In the genomic region with DNA sequence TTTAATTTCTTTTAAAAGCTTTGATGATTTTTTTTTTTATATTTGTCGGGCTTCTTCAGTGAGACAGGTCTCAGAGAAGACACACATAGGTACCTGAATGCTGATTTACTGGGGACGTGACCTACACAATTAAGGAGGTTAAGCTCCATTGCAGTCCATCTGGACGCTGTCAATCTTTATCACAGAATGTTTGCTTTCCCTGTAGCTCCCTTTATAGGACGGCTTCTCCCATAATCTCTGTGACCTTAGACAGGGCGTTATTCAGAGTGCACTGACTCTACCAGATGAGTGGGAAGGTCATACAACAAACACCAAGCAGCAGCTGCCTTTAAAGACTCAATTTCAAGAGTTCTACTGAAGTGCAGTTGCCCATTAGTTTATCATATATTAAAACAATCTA, we compare ENCODE assay signal across 28 mouse cellular contexts.
"Had no signal": no experiment of that assay in that cellular context is flagged by ENCODE, and none has a peak within 500 bp of the region (broad histone marks: within the 10 kb centered on the region; RNA-seq: fewer than 3 reads in every experiment).

No protein-coding gene starts in this region.

- H3K4me1 ChIP-seq: heart, embryonic 10.5 days; heart, embryonic 12.5 days; hindbrain, embryonic 10.5 days; hindbrain, embryonic 12.5 days; intestine, embryonic 15.5 days; limb, embryonic 13.5 days; limb, embryonic 15.5 days; liver, embryonic 12.5 days had no signal

- H3K27ac ChIP-seq: gastrocnemius, adult 2 months; heart, embryonic 10.5 days; hindbrain, embryonic 10.5 days; hindbrain, embryonic 12.5 days; hindbrain, embryonic 14.5 days; intestine, embryonic 15.5 days; kidney, postnatal 0 days; layer of hippocampus, adult 2 months; limb, embryonic 13.5 days; limb, embryonic 15.5 days; liver, embryonic 12.5 days; liver, embryonic 14.5 days had no signal

- DNase-seq: gastrocnemius, adult 2 months; gastrocnemius, postnatal 10 days; gastrocnemius, postnatal 25 days; heart, adult 18-20 months; heart, postnatal 10 days; heart, postnatal 4 days; kidney, adult 18-20 months; kidney, adult 8-10 months; kidney, postnatal 14 days; kidney, postnatal 4 days; layer of hippocampus, adult 9-11 months; layer of hippocampus, postnatal 36 days; left cerebral cortex, postnatal 4 days had no signal

- ATAC-seq: hindbrain, embryonic 16.5 days; inflammation-experienced regulatory T-cells, adult 6 months; intestine, embryonic 15.5 days; intestine, postnatal 0 days; liver, embryonic 12.5 days had no signal

- H3K27me3 ChIP-seq: heart, embryonic 12.5 days; hindbrain, embryonic 12.5 days; intestine, embryonic 15.5 days; limb, embryonic 13.5 days; limb, embryonic 15.5 days; liver, embryonic 12.5 days had no signal

- H3K4me2 ChIP-seq: heart, embryonic 12.5 days; hindbrain, embryonic 12.5 days; hindbrain, embryonic 14.5 days; intestine, embryonic 15.5 days; limb, embryonic 13.5 days; limb, embryonic 15.5 days; liver, embryonic 12.5 days had no signal

- H3K4me3 ChIP-seq: gastrocnemius, adult 2 months; heart, embryonic 10.5 days; heart, embryonic 12.5 days; hindbrain, embryonic 10.5 days; hindbrain, embryonic 12.5 days; intestine, embryonic 15.5 days; layer of hippocampus, adult 2 months; limb, embryonic 13.5 days; limb, embryonic 15.5 days; liver, embryonic 12.5 days had no signal

- H3K9me3 ChIP-seq: heart, embryonic 10.5 days; heart, embryonic 12.5 days; hindbrain, embryonic 10.5 days; hindbrain, embryonic 12.5 days; intestine, embryonic 15.5 days; limb, embryonic 13.5 days; limb, embryonic 15.5 days; liver, embryonic 12.5 days had no signal

- H3K36me3 ChIP-seq: heart, embryonic 10.5 days; heart, embryonic 12.5 days; hindbrain, embryonic 10.5 days; hindbrain, embryonic 12.5 days; intestine, embryonic 15.5 days; limb, embryonic 13.5 days; limb, embryonic 15.5 days; liver, embryonic 12.5 days had no signal

- H3K9ac ChIP-seq: heart, embryonic 12.5 days; hindbrain, embryonic 12.5 days; hindbrain, embryonic 14.5 days; intestine, embryonic 15.5 days; limb, embryonic 13.5 days; limb, embryonic 15.5 days; liver, embryonic 12.5 days; liver, embryonic 14.5 days had no signal
